ENCODE assay signal across 8 mouse cellular contexts in genomic region chr17:56510970-56511706, GRCm38 (mm10). TPM values are rescaled to one million over a fixed set of nuclear protein-coding genes. Genes with fewer than 3 reads are reported as not detected.
DNase-seq lines count a peak whose midpoint lies in the region; ATAC-seq and TF ChIP-seq lines count a peak whose summit lies in the region.

No protein-coding gene starts in this region.

- H3K4me2 ChIP-seq in hindbrain, embryonic 15.5 days = peak overlapping the region; percentile 49
- H3K4me2 ChIP-seq in neural tube, embryonic 13.5 days = peak overlapping the region; percentile 43

- ATAC-seq in hindbrain, embryonic 15.5 days (ENCODE audit: low FRiP score, low read depth) = no peak
- no peak for ATAC-seq in neural tube, embryonic 13.5 days (ENCODE audit: low read depth)
- ATAC-seq in frontal cortex, adult (ENCODE audit: low TSS enrichment) = no peak

- H3K27ac ChIP-seq in layer of hippocampus, adult 2 months = 0 out of 2 replicates have a peak overlapping the region, but pooled peaks have one; percentile 14
- H3K27ac ChIP-seq in embryonic facial prominence, embryonic 10.5 days (replicated peaks) = peak overlapping the region; percentile 57
- H3K27ac ChIP-seq in hindbrain, embryonic 15.5 days (replicated peaks) = no peak overlapping the region
- H3K27ac ChIP-seq in neural tube, embryonic 13.5 days (replicated peaks) = no peak overlapping the region

- H3K27me3 ChIP-seq in embryonic facial prominence, embryonic 10.5 days (replicated peaks; ENCODE audit: low read depth, poor library complexity, severe bottlenecking) = peaks cover 89% of the 10 kb centered on the region
- peaks cover 31% of the 10 kb centered on the region for H3K27me3 ChIP-seq in hindbrain, embryonic 15.5 days
- peaks cover 49% of the 10 kb centered on the region for H3K27me3 ChIP-seq in neural tube, embryonic 13.5 days

- H3K4me3 ChIP-seq in layer of hippocampus, adult 2 months = no peak overlapping the region
- H3K4me3 ChIP-seq in embryonic facial prominence, embryonic 10.5 days = peak overlapping the region; percentile 46
- peak overlapping the region; percentile 25 for H3K4me3 ChIP-seq in hindbrain, embryonic 15.5 days
- H3K4me3 ChIP-seq in neural tube, embryonic 13.5 days = peak overlapping the region; percentile 22

- no peak overlapping the region for H3K9ac ChIP-seq in hindbrain, embryonic 15.5 days
- H3K9ac ChIP-seq in neural tube, embryonic 13.5 days = peak overlapping the region; percentile 35; the same call in 1 of the 2 replicates

- H3K36me3 ChIP-seq in embryonic facial prominence, embryonic 10.5 days (replicated peaks) = no peaks in the 10 kb centered on the region
- H3K36me3 ChIP-seq in hindbrain, embryonic 15.5 days = no peaks in the 10 kb centered on the region
- H3K36me3 ChIP-seq in neural tube, embryonic 13.5 days = no peaks in the 10 kb centered on the region

- peaks cover 8% of the 10 kb centered on the region for H3K9me3 ChIP-seq in embryonic facial prominence, embryonic 10.5 days
- no peaks in the 10 kb centered on the region for H3K9me3 ChIP-seq in hindbrain, embryonic 15.5 days
- no peaks in the 10 kb centered on the region for H3K9me3 ChIP-seq in neural tube, embryonic 13.5 days

- peak; percentile 3 to 9 for DNase-seq in layer of hippocampus, adult 2 months (ENCODE audit: low spot score in 2 of 2)
- DNase-seq in layer of hippocampus, adult 9-10 months (ENCODE audit: low spot score) = no peak
- DNase-seq in embryonic facial prominence, embryonic 10.5 days (ENCODE audit: low spot score) = peak; percentile 48
- no peak for DNase-seq in ovary, postnatal 36 days (ENCODE audit: low spot score)
- no peak for DNase-seq in spleen, postnatal 10 days (ENCODE audit: low spot score in 2 of 2)

- peaks cover 62% of the 10 kb centered on the region for H3K4me1 ChIP-seq in embryonic facial prominence, embryonic 10.5 days
- H3K4me1 ChIP-seq in hindbrain, embryonic 15.5 days (replicated peaks) = peaks cover 54% of the 10 kb centered on the region
- H3K4me1 ChIP-seq in neural tube, embryonic 13.5 days (replicated peaks) = peaks cover 67% of the 10 kb centered on the region

- no peak for TF ChIP-seq CTCF in layer of hippocampus, adult 2 months (conservative IDR thresholded peaks at IDR 0.05)

- WGBS in embryonic facial prominence, embryonic 10.5 days = 7% methylated on average over 60 of the region's 60 CpGs
- WGBS in hindbrain, embryonic 15.5 days = 6% methylated on average over 57 of the region's 60 CpGs
- 6% methylated on average over 60 of the region's 60 CpGs for WGBS in neural tube, embryonic 13.5 days

RNA-seq across cellular contexts. Expression of gene Znrf4, which starts 1.1 kb away (rescaled TPM):
- total RNA-seq in layer of hippocampus, adult 2 months (2021) = not detected
- polyA plus RNA-seq in embryonic facial prominence, embryonic 10.5 days (2016; fragmentation: Nextera tagmentation; extraction: Ambion mirVana) = not detected in 2 replicates
- polyA plus RNA-seq in hindbrain, embryonic 15.5 days (2015; fragmentation: Nextera tagmentation; extraction: Ambion mirVana) = 0.17 TPM in 1 of 2 replicates, not detected in the other
- not detected in 2 replicates for polyA plus RNA-seq in neural tube, embryonic 13.5 days (2015; fragmentation: Nextera tagmentation; extraction: Ambion mirVana)

RNA-seq across cellular contexts. Expression of gene Ptprs, which starts 34.9 kb away (rescaled TPM):
- 100 to 1,000 TPM; 666 to 670 TPM for total RNA-seq in layer of hippocampus, adult 2 months (2021)
- polyA plus RNA-seq in embryonic facial prominence, embryonic 10.5 days (2016; fragmentation: Nextera tagmentation; extraction: Ambion mirVana) = 85.0 and 86.4 TPM in 2 replicates
- polyA plus RNA-seq in hindbrain, embryonic 15.5 days (2015; fragmentation: Nextera tagmentation; extraction: Ambion mirVana) = 277 and 302 TPM in 2 replicates
- polyA plus RNA-seq in neural tube, embryonic 13.5 days (2015; fragmentation: Nextera tagmentation; extraction: Ambion mirVana) = 251 and 260 TPM in 2 replicates

RNA-seq across cellular contexts. Expression of gene Gm20219, which starts 43.0 kb away (rescaled TPM):
- total RNA-seq in layer of hippocampus, adult 2 months (2021) = 1 to 10 TPM; 3.5 to 5.1 TPM
- 0.96 and 1.2 TPM in 2 replicates for polyA plus RNA-seq in embryonic facial prominence, embryonic 10.5 days (2016; fragmentation: Nextera tagmentation; extraction: Ambion mirVana)
- polyA plus RNA-seq in hindbrain, embryonic 15.5 days (2015; fragmentation: Nextera tagmentation; extraction: Ambion mirVana) = 0.46 and 1.3 TPM in 2 replicates
- 1.0 and 1.7 TPM in 2 replicates for polyA plus RNA-seq in neural tube, embryonic 13.5 days (2015; fragmentation: Nextera tagmentation; extraction: Ambion mirVana)

Comparison
In these comparisons a context has a peak if more than half of its experiments do, and no peak if none do; other contexts are left out.
1. DNase-seq: peak in layer of hippocampus, adult 2 months (2 of 2) and embryonic facial prominence, embryonic 10.5 days (single experiment); none in layer of hippocampus, adult 9-10 months (single experiment), ovary, postnatal 36 days (single experiment) and spleen, postnatal 10 days (0 of 2).
2. H3K27ac ChIP-seq: peak in layer of hippocampus, adult 2 months (single experiment) and embryonic facial prominence, embryonic 10.5 days (single experiment); none in hindbrain, embryonic 15.5 days (single experiment) and neural tube, embryonic 13.5 days (single experiment).